Mouse (Mus musculus): Measurements from ENCODE around the gene Nudt14. TPM values are rescaled to one million over a fixed set of nuclear protein-coding genes. Genes with fewer than 3 reads are reported as not detected.

Gene Nudt14
- polyA plus RNA-seq (2015; fragmentation: Nextera tagmentation; extraction: Ambion mirVana): 83.4 and 103 TPM in 2 replicates

DNA sequence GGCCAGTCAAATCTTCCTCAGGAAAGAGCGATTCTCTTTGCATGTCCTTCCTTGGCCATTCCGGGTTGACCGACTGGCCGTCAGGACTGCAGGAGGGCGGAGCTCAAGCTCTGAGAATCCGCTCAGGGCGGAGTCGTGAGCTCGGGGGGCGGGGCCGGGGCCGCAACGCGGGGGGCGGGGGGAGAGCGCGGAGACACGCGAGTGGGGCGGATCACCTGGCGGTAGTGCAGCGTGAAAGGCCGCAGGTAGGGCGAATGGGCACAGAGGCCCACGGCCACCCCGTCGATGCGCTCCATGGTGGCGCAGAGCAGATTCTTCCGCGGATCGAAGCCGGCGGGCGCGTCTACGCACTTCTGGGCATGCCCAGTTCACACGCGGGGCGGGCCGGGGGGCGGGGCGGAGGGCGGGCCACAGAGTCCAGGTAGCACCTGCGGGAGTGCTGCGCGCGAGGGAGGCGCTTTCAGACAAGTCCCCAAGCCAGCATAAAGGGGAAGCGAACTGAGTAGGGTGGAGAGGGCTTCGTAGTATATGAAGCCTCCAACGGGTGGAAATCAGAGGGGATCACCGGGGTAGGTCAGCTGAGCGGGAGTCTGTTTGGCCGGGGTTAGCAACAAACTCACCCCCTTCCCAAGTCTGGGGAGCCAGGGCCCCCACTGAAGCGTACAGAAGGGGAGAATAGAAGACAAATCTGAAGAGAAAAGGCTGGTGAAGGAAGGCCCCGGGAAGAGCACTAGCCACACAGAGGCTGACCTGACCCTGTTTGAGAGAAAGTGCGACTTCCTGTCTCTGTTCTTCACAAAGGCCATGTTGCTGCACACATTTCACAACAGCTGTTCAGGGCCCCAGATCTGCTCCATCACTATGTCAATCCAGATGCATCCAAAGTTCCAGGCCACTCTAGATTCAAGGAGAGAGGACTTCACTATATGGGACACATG, at the start of gene Nudt14:
Nudt14 (minus strand) TSS at position 349 of the 938 bp plus-strand sequence.
- peak within 1 kb of the TSS; percentile 80 for H3K4me2 ChIP-seq
- peak within 1 kb of the TSS; percentile 74 for H3K27ac ChIP-seq
- ATAC-seq (ENCODE audit: insufficient number of reproducible peaks, insufficient read depth, low FRiP score, low TSS enrichment, low read depth): peak; percentile 44; the same call in 1 of the 2 replicates
- no peaks in the 10 kb centered on the region; the same call in 1 of the 2 replicates for H3K27me3 ChIP-seq
- WGBS: 2% methylated on average over 58 of the region's 58 CpGs
- peak within 1 kb of the TSS; percentile 68 for H3K4me3 ChIP-seq
- peak within 1 kb of the TSS; percentile 81 for H3K9ac ChIP-seq
- H3K4me1 ChIP-seq: peaks cover 39% of the 10 kb centered on the region
- H3K36me3 ChIP-seq: no peaks in the 10 kb centered on the region
- H3K9me3 ChIP-seq: no peaks in the 10 kb centered on the region

DNA sequence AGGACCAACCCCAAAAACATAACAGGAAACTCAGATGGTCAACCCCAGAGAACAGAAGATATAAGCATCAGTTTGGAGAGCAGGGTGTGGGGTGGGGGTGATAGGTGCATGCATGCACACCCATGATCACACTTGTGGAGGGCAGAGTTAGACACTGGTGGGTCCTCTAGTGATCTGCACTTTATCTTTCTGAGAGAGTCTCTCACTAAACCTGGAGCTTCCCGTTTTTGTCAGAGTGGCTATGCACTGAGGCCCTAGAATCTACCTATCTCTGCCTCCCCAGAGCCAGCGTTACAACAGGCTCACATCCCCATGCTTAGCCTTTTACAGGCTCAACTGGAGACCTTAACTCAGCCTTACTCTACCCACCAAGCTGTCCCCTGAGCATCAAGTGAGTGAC, 49.5 kb upstream of the Nudt14 start:
- peak overlapping the region; percentile 60; the same call in 1 of the 2 replicates for H3K27ac ChIP-seq
- no peak for ATAC-seq (ENCODE audit: insufficient number of reproducible peaks, insufficient read depth, low FRiP score, low TSS enrichment, low read depth)
- no peak overlapping the region for H3K9ac ChIP-seq
- H3K4me3 ChIP-seq: no peak overlapping the region
- no peaks in the 10 kb centered on the region for H3K27me3 ChIP-seq
- WGBS: 91% methylated on average over 2 of the region's 2 CpGs
- peaks cover 4% of the 10 kb centered on the region; the same call in 1 of the 2 replicates for H3K4me1 ChIP-seq
- H3K36me3 ChIP-seq: peaks cover 61% of the 10 kb centered on the region
- no peak overlapping the region for H3K4me2 ChIP-seq
- H3K9me3 ChIP-seq: no peaks in the 10 kb centered on the region

DNA sequence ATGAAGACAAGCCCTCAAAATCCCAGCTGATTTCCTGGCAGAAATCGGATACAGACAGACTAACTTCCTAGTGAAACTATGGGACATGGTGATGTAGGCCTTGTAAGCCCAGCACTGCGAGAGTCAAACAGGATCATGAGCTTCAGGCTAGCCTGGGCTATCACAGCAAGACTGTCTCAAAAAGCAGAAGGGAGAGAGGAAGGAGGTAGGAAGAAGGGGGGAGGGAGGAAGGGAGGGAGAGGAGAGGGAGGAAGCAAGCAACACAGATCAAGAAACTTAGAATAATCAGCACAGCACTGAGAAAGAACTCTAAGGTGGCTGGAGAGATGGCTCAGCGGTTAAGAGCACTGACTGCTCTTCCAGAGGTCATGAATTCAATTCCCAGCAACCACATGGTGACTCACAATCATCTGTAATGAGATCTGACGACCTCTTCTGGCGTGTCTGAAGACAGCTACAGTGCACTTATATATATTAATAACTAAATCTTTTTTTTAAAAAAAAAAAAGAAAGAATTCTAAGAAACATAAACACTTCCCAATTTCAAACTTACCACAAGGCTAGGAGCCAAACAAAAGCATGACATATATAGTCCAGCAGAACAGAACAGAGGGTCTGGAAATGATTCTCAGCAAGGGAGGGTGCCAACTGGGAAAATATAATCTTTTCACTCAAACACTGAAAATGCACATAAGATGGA, 48.9 kb upstream of the Nudt14 start:
- no peak overlapping the region for H3K4me3 ChIP-seq
- no peaks in the 10 kb centered on the region for H3K9me3 ChIP-seq
- H3K4me1 ChIP-seq: peaks cover 4% of the 10 kb centered on the region; the same call in 1 of the 2 replicates
- WGBS: 81% methylated on average over 5 of the region's 5 CpGs
- no peaks in the 10 kb centered on the region for H3K27me3 ChIP-seq
- peaks cover 63% of the 10 kb centered on the region for H3K36me3 ChIP-seq
- ATAC-seq (ENCODE audit: insufficient number of reproducible peaks, insufficient read depth, low FRiP score, low TSS enrichment, low read depth): no peak
- H3K4me2 ChIP-seq: no peak overlapping the region
- peak overlapping the region; percentile 60; the same call in 1 of the 2 replicates for H3K27ac ChIP-seq
- H3K9ac ChIP-seq: no peak overlapping the region

DNA sequence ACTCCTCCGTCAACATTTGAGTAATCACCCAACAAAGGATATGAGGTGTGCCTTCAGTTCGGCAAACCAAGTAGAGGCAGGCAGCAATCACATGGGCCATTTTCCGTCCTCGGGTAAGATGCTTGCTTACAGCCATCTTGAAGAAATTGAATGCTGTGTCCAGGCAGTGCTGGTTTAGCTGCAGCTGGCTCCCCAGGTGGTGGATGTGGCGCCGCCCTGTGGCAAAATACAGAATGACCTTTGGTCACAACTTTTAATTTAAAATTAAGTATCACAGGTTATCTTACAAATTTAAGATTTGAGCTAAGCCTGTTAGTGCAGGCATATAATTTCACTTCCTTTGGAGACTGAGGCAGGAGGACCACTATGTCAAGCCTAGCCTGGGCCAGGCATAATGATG, 46.0 kb upstream of the Nudt14 start:
- Histone ChIP-seq H3K9me3 (no peaks in the 10 kb centered on the region), H3K27me3 (no peaks in the 10 kb centered on the region), H3K4me3 (no peak overlapping the region), H3K27ac (no peak overlapping the region), H3K36me3 (peaks cover 75% of the 10 kb centered on the region), H3K9ac (no peak overlapping the region), H3K4me2 (no peak overlapping the region), H3K4me1 (peaks cover 4% of the 10 kb centered on the region; the same call in 1 of the 2 replicates)
- no peak for ATAC-seq (ENCODE audit: insufficient number of reproducible peaks, insufficient read depth, low FRiP score, low TSS enrichment, low read depth)
- WGBS: 65% methylated on average over 6 of the region's 6 CpGs

DNA sequence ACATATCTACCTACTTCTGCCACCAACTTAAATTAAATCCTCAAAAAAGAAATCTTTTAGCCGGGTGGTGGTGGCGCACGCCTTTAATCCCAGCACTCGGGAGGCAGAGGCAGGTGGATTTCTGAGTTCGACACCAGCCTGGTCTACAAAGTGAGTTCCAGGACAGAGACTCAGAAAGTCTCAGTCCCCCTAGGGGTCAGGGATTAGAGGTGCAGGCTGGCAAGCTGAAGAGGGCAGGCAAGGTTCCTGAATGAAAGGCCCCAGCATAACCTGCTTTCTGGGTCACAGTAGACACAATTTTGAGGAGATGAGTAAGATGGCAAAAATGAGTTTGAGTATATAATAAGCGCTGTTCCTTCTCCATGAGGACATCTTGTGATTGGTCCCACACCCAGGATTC, 43.4 kb upstream of the Nudt14 start:
- H3K4me3 ChIP-seq: no peak overlapping the region
- peaks cover 82% of the 10 kb centered on the region for H3K36me3 ChIP-seq
- 90% methylated on average over 6 of the region's 6 CpGs for WGBS
- no peak overlapping the region for H3K9ac ChIP-seq
- no peak overlapping the region for H3K4me2 ChIP-seq
- no peaks in the 10 kb centered on the region for H3K9me3 ChIP-seq
- no peak for ATAC-seq (ENCODE audit: insufficient number of reproducible peaks, insufficient read depth, low FRiP score, low TSS enrichment, low read depth)
- H3K27ac ChIP-seq: no peak overlapping the region
- H3K4me1 ChIP-seq: no peaks in the 10 kb centered on the region
- H3K27me3 ChIP-seq: no peaks in the 10 kb centered on the region

DNA sequence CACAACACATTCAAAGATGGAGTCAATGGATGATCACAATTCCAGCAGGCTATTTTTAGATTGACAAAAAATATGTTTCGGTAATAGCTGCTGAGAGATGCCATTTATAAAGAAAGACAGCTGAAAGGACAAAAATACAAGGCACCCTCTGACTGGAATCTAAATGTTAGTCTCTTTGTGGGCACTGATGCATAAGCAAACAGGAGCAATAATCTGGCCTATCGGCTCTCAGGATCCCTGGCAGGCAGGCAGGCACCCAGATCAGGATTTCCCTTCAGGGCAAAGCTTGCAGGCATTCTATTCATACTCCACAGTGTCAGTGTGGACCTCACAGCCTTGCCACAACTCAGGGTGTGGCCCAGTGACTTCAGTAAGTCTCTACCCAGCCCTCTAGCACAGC, 40.1 kb upstream of the Nudt14 start:
- Histone ChIP-seq H3K4me3 (no peak overlapping the region), H3K4me2 (no peak overlapping the region), H3K27me3 (no peaks in the 10 kb centered on the region), H3K4me1 (peaks cover 7% of the 10 kb centered on the region), H3K36me3 (peaks cover 93% of the 10 kb centered on the region), H3K27ac (no peak overlapping the region), H3K9me3 (no peaks in the 10 kb centered on the region), H3K9ac (no peak overlapping the region)
- ATAC-seq (ENCODE audit: insufficient number of reproducible peaks, insufficient read depth, low FRiP score, low TSS enrichment, low read depth): no peak
- 87% methylated on average over 2 of the region's 2 CpGs for WGBS

DNA sequence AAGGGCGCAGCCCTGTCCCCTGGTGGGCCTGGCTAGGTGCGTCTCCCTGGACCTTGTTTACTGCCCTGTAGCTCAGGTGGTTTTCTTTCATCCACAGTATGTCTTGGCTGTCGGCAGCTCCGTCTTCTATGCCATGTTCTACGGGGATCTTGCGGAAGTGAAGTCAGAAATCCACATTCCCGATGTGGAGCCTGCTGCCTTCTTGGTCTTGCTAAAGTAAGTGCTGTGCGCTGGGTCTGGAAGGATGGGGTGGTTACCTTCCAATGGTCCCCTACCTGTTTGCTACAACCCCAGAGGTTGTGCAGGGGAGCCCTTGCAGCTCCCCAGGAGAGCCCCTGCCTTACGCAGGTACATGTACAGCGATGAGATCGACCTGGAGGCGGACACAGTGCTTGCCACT, 35.2 kb upstream of the Nudt14 start:
- H3K36me3 ChIP-seq: peaks cover 78% of the 10 kb centered on the region
- ATAC-seq (ENCODE audit: insufficient number of reproducible peaks, insufficient read depth, low FRiP score, low TSS enrichment, low read depth): no peak
- peak overlapping the region; percentile 73 for H3K4me3 ChIP-seq
- no peaks in the 10 kb centered on the region for H3K27me3 ChIP-seq
- peak overlapping the region; percentile 89 for H3K9ac ChIP-seq
- peak overlapping the region; percentile 93 for H3K27ac ChIP-seq
- 40% methylated on average over 12 of the region's 12 CpGs for WGBS
- H3K4me2 ChIP-seq: peak overlapping the region; percentile 91
- H3K9me3 ChIP-seq: no peaks in the 10 kb centered on the region
- peaks cover 14% of the 10 kb centered on the region for H3K4me1 ChIP-seq

DNA sequence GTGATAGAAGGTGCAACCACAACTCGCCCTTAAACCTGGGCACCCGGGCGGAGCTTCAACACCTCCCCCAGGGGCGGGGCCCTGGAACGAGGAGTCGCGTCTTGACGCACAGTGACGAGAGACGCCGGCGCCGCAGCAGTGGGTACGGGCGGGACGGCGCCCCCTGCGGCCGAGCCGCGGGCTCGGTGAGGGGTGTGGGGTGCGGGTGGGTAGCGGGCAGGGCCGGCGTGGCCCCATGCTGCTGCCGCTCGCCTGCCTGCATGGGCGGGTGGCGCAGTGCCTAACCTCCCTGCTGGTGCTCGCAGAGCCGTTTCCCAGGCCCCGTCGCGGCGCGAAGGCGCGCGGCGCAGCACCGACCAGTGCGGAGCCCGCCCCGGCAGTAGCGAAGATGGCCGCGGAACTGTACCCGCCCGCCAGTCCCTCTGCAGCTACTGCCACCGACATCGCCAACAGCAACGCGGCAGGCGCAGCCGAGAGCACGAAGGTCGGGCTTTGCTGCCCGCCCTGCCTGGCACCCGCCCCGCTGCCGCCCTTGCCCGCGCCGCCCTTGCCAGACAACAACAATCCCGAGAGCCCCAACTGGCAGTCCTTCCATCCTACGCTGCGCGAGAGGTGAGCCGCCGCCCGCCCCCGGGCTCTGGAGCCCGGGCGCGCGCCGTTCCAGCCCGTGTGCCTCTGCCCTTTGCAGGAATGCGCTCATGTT, 34.6 kb upstream of the Nudt14 start, which contains the start of gene Btbd6:
Btbd6 (plus strand) TSS at position 112 of the 703 bp plus-strand sequence.
- WGBS: under 1% methylated on average over 80 of the region's 80 CpGs
- Histone ChIP-seq H3K9ac (peak within 1 kb of the TSS; percentile 89), H3K9me3 (no peaks in the 10 kb centered on the region), H3K27ac (peak within 1 kb of the TSS; percentile 93), H3K4me2 (peak within 1 kb of the TSS; percentile 91), H3K4me3 (peak within 1 kb of the TSS; percentile 73), H3K4me1 (peaks cover 14% of the 10 kb centered on the region), H3K27me3 (no peaks in the 10 kb centered on the region), H3K36me3 (peaks cover 79% of the 10 kb centered on the region)
- ATAC-seq (ENCODE audit: insufficient number of reproducible peaks, insufficient read depth, low FRiP score, low TSS enrichment, low read depth): peak; percentile 90

DNA sequence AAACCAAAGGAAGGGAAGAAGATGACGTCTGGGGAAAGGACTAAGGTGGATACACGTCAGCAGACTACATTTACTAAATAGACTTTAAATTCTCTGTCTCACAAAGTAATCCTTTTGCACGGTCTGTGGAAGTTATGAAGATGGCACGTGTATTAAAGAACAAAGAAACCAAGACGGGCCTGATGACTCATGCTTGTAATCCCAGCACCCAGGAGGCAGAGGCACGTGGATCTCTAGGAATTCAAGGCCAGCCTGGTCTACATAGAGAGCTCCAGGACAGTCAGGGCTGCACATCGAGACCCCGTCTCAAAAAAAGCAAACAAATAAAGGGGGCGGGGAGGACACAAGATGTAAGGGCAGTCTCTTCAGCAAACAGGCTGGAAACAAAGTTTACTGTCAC, 32.8 kb upstream of the Nudt14 start:
- H3K27me3 ChIP-seq: no peaks in the 10 kb centered on the region
- no peak overlapping the region for H3K4me2 ChIP-seq
- H3K9ac ChIP-seq: no peak overlapping the region
- H3K4me1 ChIP-seq: peaks cover 14% of the 10 kb centered on the region
- H3K36me3 ChIP-seq: peaks cover 79% of the 10 kb centered on the region
- no peak for ATAC-seq (ENCODE audit: insufficient number of reproducible peaks, insufficient read depth, low FRiP score, low TSS enrichment, low read depth)
- no peak overlapping the region for H3K4me3 ChIP-seq
- no peaks in the 10 kb centered on the region for H3K9me3 ChIP-seq
- no peak overlapping the region for H3K27ac ChIP-seq
- 88% methylated on average over 9 of the region's 9 CpGs for WGBS

DNA sequence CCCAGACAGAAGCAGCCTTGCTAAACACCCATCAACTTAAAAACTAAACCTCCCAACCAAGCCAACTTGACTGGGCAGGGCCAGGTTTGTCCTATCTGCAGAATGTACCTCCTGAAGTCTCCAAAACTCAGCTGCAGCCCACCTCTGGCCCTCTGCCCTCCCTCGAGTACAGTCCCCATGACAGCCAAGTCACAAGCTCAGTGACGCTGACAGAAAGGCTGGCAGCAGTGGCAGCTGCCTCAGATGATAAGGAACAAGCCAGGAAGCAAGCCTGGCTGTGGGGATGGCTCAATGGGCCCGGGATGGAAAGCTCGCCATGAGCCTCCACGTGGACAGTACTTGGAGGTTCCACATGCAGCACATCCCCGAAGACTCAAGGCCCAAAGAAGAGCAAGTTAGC, 27.7 kb upstream of the Nudt14 start:
- WGBS: 94% methylated on average over 6 of the region's 6 CpGs
- ATAC-seq (ENCODE audit: insufficient number of reproducible peaks, insufficient read depth, low FRiP score, low TSS enrichment, low read depth): no peak

DNA sequence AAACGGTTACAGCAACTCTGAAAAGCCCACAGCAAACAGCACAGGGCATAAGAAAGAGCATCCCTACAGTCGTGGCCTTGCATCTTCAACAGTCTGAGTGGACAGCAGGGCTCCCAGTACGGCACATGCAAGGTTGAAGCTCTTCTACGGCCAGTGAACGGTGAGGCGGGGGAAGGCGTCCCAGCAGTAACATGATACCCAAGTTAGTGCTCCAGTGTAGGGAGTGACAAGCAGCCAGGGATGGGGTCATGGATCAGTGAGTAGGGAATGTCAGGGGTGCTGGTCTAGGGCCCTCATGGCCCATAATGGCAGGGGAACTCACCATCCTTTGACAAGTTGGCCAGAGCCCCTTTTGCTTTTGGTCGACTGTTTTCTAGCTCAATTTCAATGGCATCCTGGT, 27.0 kb upstream of the Nudt14 start:
- Histone ChIP-seq H3K9me3 (no peaks in the 10 kb centered on the region), H3K27me3 (no peaks in the 10 kb centered on the region), H3K4me3 (no peak overlapping the region), H3K9ac (no peak overlapping the region), H3K36me3 (peaks cover 99% of the 10 kb centered on the region), H3K4me1 (no peaks in the 10 kb centered on the region), H3K27ac (no peak overlapping the region), H3K4me2 (no peak overlapping the region)
- WGBS: 60% methylated on average over 8 of the region's 8 CpGs
- ATAC-seq (ENCODE audit: insufficient number of reproducible peaks, insufficient read depth, low FRiP score, low TSS enrichment, low read depth): no peak

More for the DNA sequence above, 27.7 kb upstream of the Nudt14 start:
- peaks cover 99% of the 10 kb centered on the region for H3K36me3 ChIP-seq
- H3K4me2 ChIP-seq: no peak overlapping the region
- H3K9me3 ChIP-seq: no peaks in the 10 kb centered on the region
- no peak overlapping the region for H3K27ac ChIP-seq
- H3K27me3 ChIP-seq: no peaks in the 10 kb centered on the region
- no peak overlapping the region for H3K9ac ChIP-seq
- H3K4me1 ChIP-seq: no peaks in the 10 kb centered on the region
- no peak overlapping the region for H3K4me3 ChIP-seq

Measured in embryonic facial prominence, embryonic 13.5 days (tissue).